Mouse (Mus musculus): ENCODE measurements around the gene Cldn34a. TPM values are rescaled to one million over a fixed set of nuclear protein-coding genes. Genes with fewer than 3 reads are reported as not detected.
"Not testable (repeated sequence)": the region's sequence is repeated elsewhere in the genome, so short reads cannot be mapped to it uniquely, and the experiment has no call there.

The Cldn34a gene
- total RNA-seq (2014; rRNA removed; ENCODE audit: low replicate concordance): not detected in 2 replicates
- not detected in 2 replicates for polyA plus RNA-seq (2015; fragmentation: Nextera tagmentation; extraction: Ambion mirVana)

- Histone ChIP-seq H3K27me3 (ENCODE audit: control insufficient read depth, insufficient read depth, low read length) (no peaks in the 10 kb centered on the region; the same call in 1 of the 2 replicates), H3K4me3 (ENCODE audit: low read depth, low read length) (no peak within 1 kb of the TSS), H3K4me2 (ENCODE audit: low read depth, low read length) (no peak within 1 kb of the TSS), H3K27ac (ENCODE audit: low read depth) (no peak within 1 kb of the TSS), H3K9me3 (replicated peaks; ENCODE audit: control insufficient read depth, low read length) (no peaks in the 10 kb centered on the region), H3K36me3 (replicated peaks; ENCODE audit: control insufficient read depth, insufficient read depth, low read length) (no peaks in the 10 kb centered on the region), H3K4me1 (ENCODE audit: control insufficient read depth, insufficient read depth) (no peaks in the 10 kb centered on the region), H3K9ac (replicated peaks; ENCODE audit: low read depth, low read length) (no peak within 1 kb of the TSS)
- DNase-seq (ENCODE audit: low spot score): no peak
- 55% methylated on average over 2 of the region's 2 CpGs for WGBS
- ATAC-seq (ENCODE audit: insufficient read depth, low read depth): no peak
- TF ChIP-seq CTCF (IDR thresholded peaks at IDR 0.05; ENCODE audit: low read depth) (no peak), EP300 (IDR thresholded peaks at IDR 0.05; ENCODE audit: low read depth) (no peak)
Measured at GRCm38 (mm10) chrX:152563034-152563433, at the start of gene Cldn34a. Cldn34a (plus strand) TSS chrX:152563334.

DNA sequence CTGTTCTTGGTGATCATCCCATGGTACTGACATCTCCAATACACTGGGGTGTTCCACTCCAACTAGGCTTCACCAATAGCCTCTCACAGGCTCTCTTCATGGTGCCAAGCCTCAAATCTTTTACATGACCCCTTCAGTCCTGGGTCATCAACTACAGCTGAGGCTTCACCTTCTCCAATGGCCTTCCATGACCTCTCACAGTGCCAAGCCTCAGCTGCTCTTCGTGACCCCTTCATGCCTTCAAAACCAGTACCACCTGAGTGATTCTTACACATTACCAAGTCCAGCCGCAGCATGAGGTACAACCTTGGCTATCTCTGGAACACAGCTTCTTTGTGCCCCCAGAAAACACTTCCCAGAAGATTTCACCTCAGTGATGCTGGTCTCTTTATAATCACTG lies 44.5 kb upstream of the Cldn34a start:
- not testable (repeated sequence) for H3K4me2 ChIP-seq (ENCODE audit: low read depth, low read length); H3K4me1 ChIP-seq (ENCODE audit: control insufficient read depth, insufficient read depth); DNase-seq (ENCODE audit: low spot score); H3K36me3 ChIP-seq (replicated peaks; ENCODE audit: control insufficient read depth, insufficient read depth, low read length); ATAC-seq (ENCODE audit: insufficient read depth, low read depth); H3K27ac ChIP-seq (ENCODE audit: low read depth); H3K9ac ChIP-seq (replicated peaks; ENCODE audit: low read depth, low read length); H3K4me3 ChIP-seq (ENCODE audit: low read depth, low read length); H3K9me3 ChIP-seq (replicated peaks; ENCODE audit: control insufficient read depth, low read length); H3K27me3 ChIP-seq (ENCODE audit: control insufficient read depth, insufficient read depth, low read length)
- WGBS: 73% methylated on average over 2 of the region's 2 CpGs

- H3K4me3 ChIP-seq (ENCODE audit: low read depth, low read length): no peak overlapping the region
- TF ChIP-seq EP300 (IDR thresholded peaks at IDR 0.05; ENCODE audit: low read depth) (no peak), CTCF (IDR thresholded peaks at IDR 0.05; ENCODE audit: low read depth) (no peak)
- ATAC-seq (ENCODE audit: insufficient read depth, low read depth) (no peak), DNase-seq (ENCODE audit: low spot score) (no peak)
- no peaks in the 10 kb centered on the region for H3K36me3 ChIP-seq (replicated peaks; ENCODE audit: control insufficient read depth, insufficient read depth, low read length)
- H3K4me2 ChIP-seq (ENCODE audit: low read depth, low read length): no peak overlapping the region
- H3K27me3 ChIP-seq (ENCODE audit: control insufficient read depth, insufficient read depth, low read length): no peaks in the 10 kb centered on the region
- H3K4me1 ChIP-seq (ENCODE audit: control insufficient read depth, insufficient read depth): no peaks in the 10 kb centered on the region
- WGBS: 70% methylated on average over 1 of the region's 1 CpGs
- no peak overlapping the region for H3K27ac ChIP-seq (ENCODE audit: low read depth)
- no peaks in the 10 kb centered on the region for H3K9me3 ChIP-seq (replicated peaks; ENCODE audit: control insufficient read depth, low read length)
- no peak overlapping the region for H3K9ac ChIP-seq (replicated peaks; ENCODE audit: low read depth, low read length)
Measured at GRCm38 (mm10) chrX:152545736-152546135, 17.4 kb upstream of the Cldn34a start.

DNA sequence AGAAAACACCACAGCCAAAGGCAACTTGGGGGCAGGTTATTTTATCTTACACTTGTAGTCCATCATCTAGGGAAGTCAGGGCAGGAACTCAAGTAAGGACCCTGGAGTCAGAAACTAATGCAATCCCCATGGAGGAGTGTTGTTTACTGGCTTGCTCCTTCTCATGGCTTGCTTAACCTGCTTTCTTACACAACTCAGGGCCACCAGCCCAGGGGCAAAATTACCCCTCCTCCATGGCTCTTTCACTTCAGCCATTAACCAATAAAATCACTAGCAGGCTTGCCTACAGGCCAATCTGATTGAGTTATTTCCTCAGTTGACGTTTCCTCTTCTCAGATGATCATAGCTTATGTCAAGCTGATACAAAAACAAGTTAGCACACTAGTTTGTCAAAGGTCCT lies 15.0 kb upstream of the Cldn34a start:
- TF ChIP-seq CTCF (IDR thresholded peaks at IDR 0.05; ENCODE audit: low read depth) (no peak), EP300 (IDR thresholded peaks at IDR 0.05; ENCODE audit: low read depth) (no peak)
- Histone ChIP-seq H3K27ac (ENCODE audit: low read depth) (no peak overlapping the region), H3K36me3 (replicated peaks; ENCODE audit: control insufficient read depth, insufficient read depth, low read length) (no peaks in the 10 kb centered on the region), H3K4me1 (ENCODE audit: control insufficient read depth, insufficient read depth) (no peaks in the 10 kb centered on the region), H3K27me3 (ENCODE audit: control insufficient read depth, insufficient read depth, low read length) (no peaks in the 10 kb centered on the region), H3K4me2 (ENCODE audit: low read depth, low read length) (no peak overlapping the region), H3K9me3 (replicated peaks; ENCODE audit: control insufficient read depth, low read length) (no peaks in the 10 kb centered on the region), H3K9ac (replicated peaks; ENCODE audit: low read depth, low read length) (no peak overlapping the region), H3K4me3 (ENCODE audit: low read depth, low read length) (no peak overlapping the region)
- WGBS: 56% methylated on average over 1 of the region's 1 CpGs
- no peak for DNase-seq (ENCODE audit: low spot score)
- no peak for ATAC-seq (ENCODE audit: insufficient read depth, low read depth)

DNA sequence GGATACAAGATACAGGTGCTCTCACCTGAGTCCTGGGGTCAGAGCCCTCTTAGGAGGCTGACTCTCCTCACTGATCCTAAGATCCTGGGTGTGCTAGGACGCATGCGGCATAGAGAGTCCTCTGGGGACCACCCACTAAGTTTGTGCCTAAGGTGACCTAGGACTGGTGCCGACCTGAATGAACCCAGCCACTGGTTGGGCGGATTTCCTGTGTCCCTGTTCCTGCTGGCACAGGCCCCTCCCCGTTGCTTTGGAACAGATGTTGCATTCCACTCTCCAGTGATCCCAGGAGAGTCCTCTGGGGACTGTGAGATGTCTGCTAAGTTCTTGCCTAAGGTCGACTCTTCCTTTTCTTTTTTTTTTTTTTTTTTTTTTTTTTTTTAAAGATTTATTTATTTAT lies 5.7 kb upstream of the Cldn34a start:
- TF ChIP-seq CTCF (IDR thresholded peaks at IDR 0.05; ENCODE audit: low read depth) (no peak), EP300 (IDR thresholded peaks at IDR 0.05; ENCODE audit: low read depth) (no peak)
- H3K4me2 ChIP-seq (ENCODE audit: low read depth, low read length): no peak overlapping the region

More for the DNA sequence above, 5.7 kb upstream of the Cldn34a start:
- H3K9ac ChIP-seq (replicated peaks; ENCODE audit: low read depth, low read length): no peak overlapping the region
- no peak overlapping the region for H3K4me3 ChIP-seq (ENCODE audit: low read depth, low read length)
- H3K36me3 ChIP-seq (replicated peaks; ENCODE audit: control insufficient read depth, insufficient read depth, low read length): no peaks in the 10 kb centered on the region
- H3K9me3 ChIP-seq (replicated peaks; ENCODE audit: control insufficient read depth, low read length): no peaks in the 10 kb centered on the region
- WGBS: 56% methylated on average over 6 of the region's 6 CpGs
- no peaks in the 10 kb centered on the region; the same call in 1 of the 2 replicates for H3K27me3 ChIP-seq (ENCODE audit: control insufficient read depth, insufficient read depth, low read length)
- DNase-seq (ENCODE audit: low spot score) (no peak), ATAC-seq (ENCODE audit: insufficient read depth, low read depth) (no peak)
- no peaks in the 10 kb centered on the region for H3K4me1 ChIP-seq (ENCODE audit: control insufficient read depth, insufficient read depth)
- H3K27ac ChIP-seq (ENCODE audit: low read depth): no peak overlapping the region

Other genes with a start within 250 kb of the Cldn34a start
- 0.08 and 1.0 TPM in 2 replicates for gene Kantr, start 235.8 kb upstream of the Cldn34a start, total RNA-seq (2014; rRNA removed; ENCODE audit: low replicate concordance)
- 2.8 and 3.3 TPM in 2 replicates for gene Kantr, start 235.8 kb upstream of the Cldn34a start, polyA plus RNA-seq (2015; fragmentation: Nextera tagmentation; extraction: Ambion mirVana)
- gene Tspyl2, start 220.9 kb upstream of the Cldn34a start, total RNA-seq (2014; rRNA removed; ENCODE audit: low replicate concordance): 11.1 and 11.2 TPM in 2 replicates
- 7.8 and 10.4 TPM in 2 replicates for gene Tspyl2, start 220.9 kb upstream of the Cldn34a start, polyA plus RNA-seq (2015; fragmentation: Nextera tagmentation; extraction: Ambion mirVana)
- 2.4 and 5.1 TPM in 2 replicates for gene Gpr173, start 194.6 kb upstream of the Cldn34a start, total RNA-seq (2014; rRNA removed; ENCODE audit: low replicate concordance)
- 0.74 and 1.3 TPM in 2 replicates for gene Gpr173, start 194.6 kb upstream of the Cldn34a start, polyA plus RNA-seq (2015; fragmentation: Nextera tagmentation; extraction: Ambion mirVana)
- 13.5 and 17.1 TPM in 2 replicates for gene Shroom2, start 206.1 kb downstream of the Cldn34a start, total RNA-seq (2014; rRNA removed; ENCODE audit: low replicate concordance)
- gene Shroom2, start 206.1 kb downstream of the Cldn34a start, polyA plus RNA-seq (2015; fragmentation: Nextera tagmentation; extraction: Ambion mirVana): 1.5 and 2.0 TPM in 2 replicates
- not detected in 2 replicates for gene Gpr143, start 218.6 kb downstream of the Cldn34a start, total RNA-seq (2014; rRNA removed; ENCODE audit: low replicate concordance)
- gene Gpr143, start 218.6 kb downstream of the Cldn34a start, polyA plus RNA-seq (2015; fragmentation: Nextera tagmentation; extraction: Ambion mirVana): 0.12 TPM in 2 replicates

Measured in heart, postnatal 0 days (tissue).